Mouse (Mus musculus) stomach, embryonic 14.5 days (tissue): ENCODE measurements at regions not wholly inside any gene's neighbourhood (a gene's known extent, or its start where the extent isn't known, plus 50 kb on each side); places are given as distances from the start of the nearest gene placed in this dataset.

Experiments
- ATAC-seq: fragments of 200-750 bp; cut with Nextera tagmentation; 2 replicates; pipeline ENCODE4 v1.8.0; 2017; ENCODE audit warnings: low read depth, moderate TSS enrichment; ENCODE audit not compliant: insufficient number of reproducible peaks, insufficient read depth, low FRiP score
- H3K27ac ChIP-seq: fragments of 300-500 bp; sonication (generic); 2 replicates; pipeline ENCODE4 v1.5.1; 2014; ENCODE audit warnings: mild to moderate bottlenecking, low read length, moderate library complexity, mixed read lengths
- H3K27me3 ChIP-seq: fragments of 300-500 bp; sonication (generic); 2 replicates; pipeline ENCODE4 v1.6.1; 2014; ENCODE audit warnings: low read length, control low read depth, mixed read lengths; ENCODE audit not compliant: control insufficient read depth, insufficient read depth
- H3K36me3 ChIP-seq: fragments of 300-500 bp; sonication (generic); 2 replicates; pipeline ENCODE4 v1.6.1; 2014; ENCODE audit warnings: mild to moderate bottlenecking, control low read depth, low read length, moderate library complexity, mixed read lengths; ENCODE audit not compliant: control insufficient read depth, insufficient read depth
- H3K4me1 ChIP-seq: fragments of 300-500 bp; sonication (generic); 2 replicates; pipeline ENCODE4 v1.6.1; 2014; ENCODE audit warnings: low read length, control low read depth, mixed read lengths; ENCODE audit not compliant: control insufficient read depth, insufficient read depth
- H3K4me2 ChIP-seq: fragments of 300-500 bp; sonication (generic); replicated peaks from 2 replicates; pipeline ENCODE4 v1.6.1; 2014; ENCODE audit warnings: low read depth, low read length, control low read depth
- H3K4me3 ChIP-seq: fragments of 300-500 bp; sonication (generic); 2 replicates; pipeline ENCODE4 v1.5.1; 2014; ENCODE audit warnings: low read depth, low read length, control low read depth
- H3K9ac ChIP-seq: fragments of 300-500 bp; sonication (generic); replicated peaks from 2 replicates; pipeline ENCODE4 v1.6.1; 2014; ENCODE audit warnings: low read depth, mild to moderate bottlenecking, control low read depth, low read length, moderate library complexity, mixed read lengths
- H3K9me3 ChIP-seq: fragments of 300-500 bp; sonication (generic); 2 replicates; pipeline ENCODE4 v1.6.1; 2016; ENCODE audit warnings: low read depth, low read length, control low read depth; ENCODE audit not compliant: control insufficient read depth
- WGBS: fragments of 180-500 bp; shearing (Covaris S2); extraction: QIAGEN DNeasy Blood & Tissue Kit; methylation state at CpG from one replicate; pipeline ENCODE4 v1.1.7; 2014; 5-methylcytosine and 5-hydroxymethylcytosine counted together

GRCm38 (mm10) chr6:6459006-6459917 is 119.2 kb downstream of the Sem1 start:
- ATAC-seq, result no peak
- H3K27me3 ChIP-seq, result no peaks in the 10 kb centered on the region
- H3K27ac ChIP-seq, result no peak overlapping the region
- 23% methylated on average over 14 of the region's 14 CpGs for WGBS
- H3K9me3 ChIP-seq, result no peaks in the 10 kb centered on the region
- H3K36me3 ChIP-seq, result no peaks in the 10 kb centered on the region
- no peak overlapping the region for H3K4me3 ChIP-seq
- no peak overlapping the region for H3K9ac ChIP-seq
- H3K4me1 ChIP-seq, result 0 out of 2 replicates have a peak, but pooled peaks cover 4% of the 10 kb centered on the region
- no peak overlapping the region for H3K4me2 ChIP-seq

GRCm38 (mm10) chr6:6457726-6458125 is 120.7 kb downstream of the Sem1 start:
- WGBS, result 68% methylated on average over 4 of the region's 4 CpGs
- Histone ChIP-seq H3K4me2 (no peak overlapping the region), H3K4me3 (no peak overlapping the region), H3K9me3 (no peaks in the 10 kb centered on the region), H3K27ac (no peak overlapping the region), H3K27me3 (no peaks in the 10 kb centered on the region), H3K36me3 (no peaks in the 10 kb centered on the region), H3K9ac (no peak overlapping the region), H3K4me1 (no peaks in the 10 kb centered on the region)
- no peak for ATAC-seq

- no peaks in the 10 kb centered on the region for H3K9me3 ChIP-seq
- H3K27me3 ChIP-seq, result no peaks in the 10 kb centered on the region
- no peaks in the 10 kb centered on the region for H3K36me3 ChIP-seq
- WGBS, result 62% methylated on average over 5 of the region's 5 CpGs
- H3K4me3 ChIP-seq, result no peak overlapping the region
- H3K27ac ChIP-seq, result no peak overlapping the region
- no peak overlapping the region for H3K4me2 ChIP-seq
- no peak overlapping the region for H3K9ac ChIP-seq
- H3K4me1 ChIP-seq, result no peaks in the 10 kb centered on the region
- no peak for ATAC-seq
These were observed 121.5 kb downstream of the Sem1 start for GRCm38 (mm10) chr6:6457001-6457400.

- no peak overlapping the region for H3K4me2 ChIP-seq
- H3K4me1 ChIP-seq, result no peaks in the 10 kb centered on the region
- H3K9me3 ChIP-seq, result no peaks in the 10 kb centered on the region
- 88% methylated on average over 5 of the region's 5 CpGs for WGBS
- H3K27me3 ChIP-seq, result no peaks in the 10 kb centered on the region
- no peaks in the 10 kb centered on the region for H3K36me3 ChIP-seq
- no peak overlapping the region for H3K27ac ChIP-seq
- no peak overlapping the region for H3K9ac ChIP-seq
- ATAC-seq, result no peak
- H3K4me3 ChIP-seq, result no peak overlapping the region
These were observed 122.9 kb downstream of the Sem1 start for GRCm38 (mm10) chr6:6455566-6455965.

GRCm38 (mm10) chr6:6454396-6454795 is 124.1 kb downstream of the Sem1 start:
- Histone ChIP-seq H3K4me3 (no peak overlapping the region), H3K9me3 (no peaks in the 10 kb centered on the region), H3K27ac (no peak overlapping the region), H3K36me3 (no peaks in the 10 kb centered on the region), H3K9ac (no peak overlapping the region), H3K4me2 (no peak overlapping the region), H3K4me1 (no peaks in the 10 kb centered on the region), H3K27me3 (no peaks in the 10 kb centered on the region)
- no peak for ATAC-seq
- WGBS, result 68% methylated on average over 2 of the region's 2 CpGs

- no peak overlapping the region for H3K4me2 ChIP-seq
- H3K9me3 ChIP-seq, result no peaks in the 10 kb centered on the region
- no peaks in the 10 kb centered on the region for H3K27me3 ChIP-seq
- H3K4me3 ChIP-seq, result no peak overlapping the region
- H3K27ac ChIP-seq, result no peak overlapping the region
- no peak for ATAC-seq
- 51% methylated on average over 3 of the region's 3 CpGs for WGBS
- no peak overlapping the region for H3K9ac ChIP-seq
- no peaks in the 10 kb centered on the region for H3K36me3 ChIP-seq
- no peaks in the 10 kb centered on the region for H3K4me1 ChIP-seq
These were observed 143.6 kb downstream of the Sem1 start for GRCm38 (mm10) chr6:6434855-6435254.

GRCm38 (mm10) chr6:6434261-6434802 is 144.1 kb downstream of the Sem1 start:
- Histone ChIP-seq H3K36me3 (no peaks in the 10 kb centered on the region), H3K4me2 (no peak overlapping the region), H3K9ac (no peak overlapping the region), H3K27me3 (no peaks in the 10 kb centered on the region), H3K4me1 (no peaks in the 10 kb centered on the region), H3K4me3 (no peak overlapping the region), H3K27ac (no peak overlapping the region), H3K9me3 (no peaks in the 10 kb centered on the region)
- 68% methylated on average over 5 of the region's 5 CpGs for WGBS
- no peak for ATAC-seq

- Histone ChIP-seq H3K27me3 (no peaks in the 10 kb centered on the region), H3K9ac (no peak overlapping the region), H3K4me2 (no peak overlapping the region), H3K36me3 (no peaks in the 10 kb centered on the region), H3K4me1 (no peaks in the 10 kb centered on the region), H3K9me3 (no peaks in the 10 kb centered on the region), H3K4me3 (no peak overlapping the region), H3K27ac (no peak overlapping the region)
- ATAC-seq, result no peak
- WGBS, result 80% methylated on average over 6 of the region's 6 CpGs
These were observed 145.3 kb downstream of the Sem1 start for GRCm38 (mm10) chr6:6433179-6433578.
